Mouse (Mus musculus) heart, adult 11 months (tissue): ENCODE measurements around the gene Ppp1r3g.
A peak's percentile ranks its signal among the peaks of the same experiment; 100 is the strongest.
"Not testable (repeated sequence)": the region's sequence is repeated elsewhere in the genome, so short reads cannot be mapped to it uniquely, and the experiment has no call there.

Experiments used
- DNase-seq: peaks from one replicate; pipeline ENCODE4 v3.0.0; 2022

The Ppp1r3g gene

GRCm38 (mm10) chr13:35958539-35958938, at the start of gene Ppp1r3g:
TSS of gene Ppp1r3g (plus strand) at chr13:35958839.
- peak; percentile 39 for DNase-seq

- no peak for DNase-seq
These were observed 47.2 kb upstream of the Ppp1r3g start for GRCm38 (mm10) chr13:35911476-35911875.

GRCm38 (mm10) chr13:35937991-35938390, 20.6 kb upstream of the Ppp1r3g start:
- DNase-seq: peak; percentile 3

- DNase-seq: peak; percentile 51
These were observed 18.6 kb upstream of the Ppp1r3g start for GRCm38 (mm10) chr13:35939871-35940665.

- DNase-seq: peak; percentile 55
These were observed 17.7 kb upstream of the Ppp1r3g start for GRCm38 (mm10) chr13:35940934-35941333.

GRCm38 (mm10) chr13:35946659-35947353, 11.8 kb upstream of the Ppp1r3g start:
- DNase-seq: peak; percentile 87

GRCm38 (mm10) chr13:35947354-35948000, 11.2 kb upstream of the Ppp1r3g start:
- peak; percentile 89 for DNase-seq

GRCm38 (mm10) chr13:35949814-35950455, 8.7 kb upstream of the Ppp1r3g start:
- DNase-seq: peak; percentile 87

GRCm38 (mm10) chr13:35959391-35960067, 890 bp downstream of the Ppp1r3g start:
- peak; percentile 76 for DNase-seq

GRCm38 (mm10) chr13:35963583-35963982, 4.9 kb downstream of the Ppp1r3g start:
- DNase-seq: peak; percentile 86

- DNase-seq: peak; percentile 79
These were observed 9.1 kb downstream of the Ppp1r3g start for GRCm38 (mm10) chr13:35967690-35968089.

- DNase-seq: peak; percentile 89
These were observed 9.6 kb downstream of the Ppp1r3g start for GRCm38 (mm10) chr13:35968131-35968718.

GRCm38 (mm10) chr13:35968719-35969430, 10.2 kb downstream of the Ppp1r3g start:
- peak; percentile 89 for DNase-seq

- peak; percentile 76 for DNase-seq
These were observed 10.7 kb downstream of the Ppp1r3g start for GRCm38 (mm10) chr13:35969431-35969721.

GRCm38 (mm10) chr13:35969829-35970228, 11.2 kb downstream of the Ppp1r3g start:
- peak; percentile 53 for DNase-seq

- DNase-seq: no peak
These were observed 18.3 kb downstream of the Ppp1r3g start for GRCm38 (mm10) chr13:35976912-35977311.

GRCm38 (mm10) chr13:35980471-35980870, 21.8 kb downstream of the Ppp1r3g start:
- DNase-seq: no peak

GRCm38 (mm10) chr13:35982985-35983384, 24.3 kb downstream of the Ppp1r3g start:
- DNase-seq: no peak

GRCm38 (mm10) chr13:35989329-35989728, 30.7 kb downstream of the Ppp1r3g start:
- DNase-seq: peak; percentile 89

- DNase-seq: not testable (repeated sequence)
These were observed 32.5 kb downstream of the Ppp1r3g start for GRCm38 (mm10) chr13:35991185-35991584.

- peak; percentile 99 for DNase-seq
These were observed 35.4 kb downstream of the Ppp1r3g start for GRCm38 (mm10) chr13:35994067-35994466.
